ENCODE assay signal across 14 mouse cellular contexts in the genomic region with DNA sequence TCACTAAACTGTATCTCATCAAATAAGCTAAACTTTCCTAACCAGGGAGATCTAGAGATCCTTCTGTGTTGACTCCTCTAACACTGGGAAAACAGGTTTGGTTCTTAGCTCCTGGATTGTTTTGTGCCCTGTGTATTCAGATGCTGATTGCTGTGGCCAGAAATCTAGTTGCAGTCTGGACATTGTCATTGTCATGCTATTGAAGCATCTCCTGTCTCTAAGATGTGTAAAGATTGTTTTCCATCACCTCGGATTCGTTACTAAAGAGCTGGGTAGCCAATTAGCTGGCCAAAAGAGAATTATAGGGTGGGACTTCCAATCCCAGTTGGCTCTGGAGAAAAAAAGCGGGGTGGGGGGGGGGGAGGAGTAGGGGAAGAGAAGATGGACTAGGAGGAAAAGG.
"Had no signal": no experiment of that assay in that cellular context is flagged by ENCODE, and none has a peak within 500 bp of the region (broad histone marks: within the 10 kb centered on the region; RNA-seq: fewer than 3 reads in every experiment).

No protein-coding gene starts in this region.

- H3K27me3 ChIP-seq: midbrain, embryonic 12.5 days; neural tube, embryonic 12.5 days; stomach, embryonic 15.5 days had no signal

- H3K27ac ChIP-seq: liver, embryonic 14.5 days; midbrain, embryonic 12.5 days; neural tube, embryonic 12.5 days; stomach, embryonic 15.5 days; stomach, postnatal 0 days had no signal

- H3K4me2 ChIP-seq: lung, embryonic 14.5 days; midbrain, embryonic 12.5 days; neural tube, embryonic 12.5 days; stomach, embryonic 15.5 days had no signal

- H3K9me3 ChIP-seq: midbrain, embryonic 12.5 days; neural tube, embryonic 12.5 days; stomach, embryonic 15.5 days had no signal

- H3K4me3 ChIP-seq: midbrain, embryonic 12.5 days; neural tube, embryonic 12.5 days; stomach, embryonic 15.5 days had no signal

- H3K9ac ChIP-seq: liver, embryonic 14.5 days; lung, embryonic 14.5 days; midbrain, embryonic 12.5 days; neural tube, embryonic 12.5 days; stomach, embryonic 15.5 days had no signal

- DNase-seq: lung, adult 18-20 months; lung, embryonic 14.5 days; lung, postnatal 10 days; lung, postnatal 4 days; midbrain, embryonic 14.5 days; right cerebral cortex, postnatal 14 days; thymus, adult 2 months; thymus, postnatal 14 days; thymus, postnatal 36 days had no signal

- H3K36me3 ChIP-seq: midbrain, embryonic 12.5 days; neural tube, embryonic 12.5 days; stomach, embryonic 15.5 days had no signal
